Mouse (Mus musculus) limb, embryonic 14.5 days (tissue): ENCODE data around the gene Polg2. TPM values are rescaled to one million over a fixed set of nuclear protein-coding genes. Genes with fewer than 3 reads are reported as not detected.
"Not testable (repeated sequence)": the region's sequence is repeated elsewhere in the genome, so short reads cannot be mapped to it uniquely, and the experiment has no call there.

Experiments
- ATAC-seq: fragments of 200-750 bp; cut with Nextera tagmentation; 2 replicates; pipeline ENCODE4 v1.8.0; 2017; ENCODE audit warnings: low read depth, moderate number of reproducible peaks, moderate TSS enrichment; ENCODE audit not compliant: low FRiP score
- DNase-seq: peaks from one replicate; pipeline ENCODE4 v3.0.0-alpha.2; 2015; ENCODE audit warnings: low spot score
- H3K27ac ChIP-seq: fragments of 300-500 bp; sonication (generic); replicated peaks from 2 replicates; pipeline ENCODE4 v1.5.1; 2014; ENCODE audit warnings: low read depth, mild to moderate bottlenecking, low read length, moderate library complexity, mixed read lengths
- H3K27me3 ChIP-seq: fragments of 300-500 bp; sonication (generic); 2 replicates; pipeline ENCODE4 v1.6.1; 2014; ENCODE audit warnings: low read length, mixed read lengths; ENCODE audit not compliant: control insufficient read depth, insufficient read depth
- H3K36me3 ChIP-seq: fragments of 300-500 bp; sonication (generic); 2 replicates; pipeline ENCODE4 v1.6.1; 2014; ENCODE audit warnings: mild to moderate bottlenecking, low read length, moderate library complexity, mixed read lengths; ENCODE audit not compliant: control insufficient read depth, insufficient read depth
- H3K4me1 ChIP-seq: fragments of 300-500 bp; sonication (generic); 2 replicates; pipeline ENCODE4 v1.6.1; 2014; ENCODE audit warnings: antibody characterized with exemption, low read length, mixed read lengths; ENCODE audit not compliant: control insufficient read depth, insufficient read depth
- H3K4me2 ChIP-seq: fragments of 300-500 bp; sonication (generic); replicated peaks from 2 replicates; pipeline ENCODE4 v1.6.1; 2014; ENCODE audit warnings: low read depth, mild to moderate bottlenecking, low read length, moderate library complexity; ENCODE audit not compliant: severe bottlenecking
- H3K4me3 ChIP-seq: fragments of 300-500 bp; sonication (generic); replicated peaks from 2 replicates; pipeline ENCODE4 v1.5.1; 2014; ENCODE audit warnings: low read length
- H3K9ac ChIP-seq: fragments of 300-500 bp; sonication (generic); 2 replicates; pipeline ENCODE4 v1.6.1; 2014; ENCODE audit warnings: mild to moderate bottlenecking, low read depth, low read length, moderate library complexity; ENCODE audit not compliant: severe bottlenecking
- H3K9me3 ChIP-seq: fragments of 300-500 bp; sonication (generic); 2 replicates; pipeline ENCODE4 v1.6.1; 2016; ENCODE audit warnings: low read length; ENCODE audit not compliant: control insufficient read depth
- POLR2A ChIP-seq: fragments of 200-500 bp; IDR thresholded peaks from 2 replicates; pipeline ENCODE4 v1.8.0; 2012; ENCODE audit warnings: inconsistent platforms, mild to moderate bottlenecking, moderate library complexity, borderline replicate concordance; ENCODE audit not compliant: insufficient read depth, insufficient read length; ENCODE audit errors: extremely low read depth
- WGBS: fragments of 180-500 bp; shearing (Covaris S2); extraction: QIAGEN DNeasy Blood & Tissue Kit; methylation state at CpG from one replicate; pipeline ENCODE4 v1.1.7; 2014; 5-methylcytosine and 5-hydroxymethylcytosine counted together
- polyA plus RNA-seq, 2 experiments: library from polyadenylated mRNA; depleted of rRNA in 1 of 2; stranded (reverse) in 1 of 2; unstranded in 1 of 2; fragments of >200 nt; fragmentation: Nextera tagmentation in 1 of 2; extraction: Ambion mirVana in 1 of 2; gene quantifications; 2 replicates each; pipeline versions ENCODE4 v1.2.1 to v1.2.3; 2012 to 2014

Gene Polg2
- polyA plus RNA-seq, 2 experiments, result 12.7 to 13.6 TPM

GRCm38 (mm10) chr11:106742388-106742841 lies 36.9 kb downstream of the Polg2 start:
- peak; percentile 50 for DNase-seq
- Histone ChIP-seq H3K4me1 (no peaks in the 10 kb centered on the region), H3K36me3 (no peaks in the 10 kb centered on the region), H3K27me3 (no peaks in the 10 kb centered on the region), H3K9ac (no peak overlapping the region), H3K27ac (no peak overlapping the region), H3K4me3 (no peak overlapping the region), H3K9me3 (no peaks in the 10 kb centered on the region), H3K4me2 (no peak overlapping the region)
- WGBS, result 52% methylated on average over 6 of the region's 6 CpGs
- ATAC-seq, result no peak
- no peak for TF ChIP-seq POLR2A

GRCm38 (mm10) chr11:106741826-106742225 lies 37.5 kb downstream of the Polg2 start:
- DNase-seq (no peak), ATAC-seq (no peak)
- no peak for TF ChIP-seq POLR2A
- no peak overlapping the region for H3K4me3 ChIP-seq
- no peaks in the 10 kb centered on the region for H3K27me3 ChIP-seq
- WGBS, result 94% methylated on average over 3 of the region's 3 CpGs
- no peak overlapping the region for H3K27ac ChIP-seq
- no peaks in the 10 kb centered on the region for H3K36me3 ChIP-seq
- H3K9me3 ChIP-seq, result no peaks in the 10 kb centered on the region
- no peak overlapping the region for H3K9ac ChIP-seq
- no peak overlapping the region for H3K4me2 ChIP-seq
- H3K4me1 ChIP-seq, result no peaks in the 10 kb centered on the region

DNA sequence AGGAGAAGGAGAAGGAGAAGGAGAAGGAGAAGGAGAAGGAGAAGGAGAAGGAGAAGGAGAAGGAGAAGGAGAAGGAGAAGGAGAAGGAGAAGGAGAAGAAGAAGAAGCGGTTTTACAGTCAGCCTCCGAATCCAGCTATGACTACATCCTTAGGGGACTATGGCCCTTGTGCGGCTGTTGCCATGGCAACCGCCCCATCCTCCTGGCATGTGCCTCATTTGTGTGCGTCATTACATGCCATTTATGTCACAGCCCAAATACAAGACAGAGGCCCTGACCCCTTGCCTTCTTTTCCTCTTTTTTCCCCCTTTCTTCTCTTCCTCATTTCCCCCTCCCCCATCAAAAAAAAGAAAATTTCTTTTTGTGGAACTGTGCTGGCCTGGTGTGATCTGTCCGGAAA lies 38.1 kb downstream of the Polg2 start:
- Histone ChIP-seq H3K4me2 (no peak overlapping the region), H3K9ac (no peak overlapping the region), H3K9me3 (no peaks in the 10 kb centered on the region), H3K4me3 (no peak overlapping the region), H3K36me3 (no peaks in the 10 kb centered on the region), H3K4me1 (no peaks in the 10 kb centered on the region), H3K27ac (no peak overlapping the region), H3K27me3 (no peaks in the 10 kb centered on the region)
- 64% methylated on average over 6 of the region's 6 CpGs for WGBS
- ATAC-seq (no peak), DNase-seq (no peak)
- no peak for TF ChIP-seq POLR2A

DNA sequence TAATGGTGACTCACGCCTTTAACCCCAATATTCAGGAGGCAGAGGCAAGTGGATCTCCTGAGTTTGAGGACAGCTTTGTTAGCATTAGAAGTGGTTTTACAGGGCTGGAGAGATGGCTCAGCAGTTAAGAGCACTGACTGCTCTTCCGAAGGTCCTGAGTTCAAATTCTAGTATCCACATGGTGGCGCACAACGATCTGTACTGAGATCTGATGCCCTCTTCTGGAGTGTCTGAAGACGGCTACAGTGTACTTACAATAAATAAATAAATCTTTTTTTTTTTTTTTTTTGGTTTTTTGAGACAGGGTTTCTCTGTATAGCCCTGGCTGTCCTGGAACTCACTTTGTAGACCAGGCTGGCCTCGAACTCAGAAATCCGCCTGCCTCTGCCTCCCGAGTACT lies 38.6 kb downstream of the Polg2 start:
- not testable (repeated sequence) for ATAC-seq

GRCm38 (mm10) chr11:106739116-106739515 lies 40.2 kb downstream of the Polg2 start:
- ATAC-seq (no peak), DNase-seq (no peak)
- WGBS, result 95% methylated on average over 2 of the region's 2 CpGs
- no peaks in the 10 kb centered on the region for H3K27me3 ChIP-seq
- no peak for TF ChIP-seq POLR2A
- H3K4me1 ChIP-seq, result no peaks in the 10 kb centered on the region
- H3K4me3 ChIP-seq, result no peak overlapping the region
- no peak overlapping the region for H3K9ac ChIP-seq
- no peak overlapping the region for H3K4me2 ChIP-seq
- no peaks in the 10 kb centered on the region for H3K36me3 ChIP-seq
- H3K27ac ChIP-seq, result no peak overlapping the region
- no peaks in the 10 kb centered on the region for H3K9me3 ChIP-seq

More for the DNA sequence above, 38.6 kb downstream of the Polg2 start:
- not testable (repeated sequence) for DNase-seq, H3K4me2 ChIP-seq, H3K9me3 ChIP-seq, H3K4me3 ChIP-seq, H3K9ac ChIP-seq, H3K4me1 ChIP-seq, H3K27me3 ChIP-seq, H3K36me3 ChIP-seq, H3K27ac ChIP-seq
- 94% methylated on average over 8 of the region's 8 CpGs for WGBS

GRCm38 (mm10) chr11:106737178-106737621 lies 42.1 kb downstream of the Polg2 start:
- Histone ChIP-seq H3K4me2 (no peak overlapping the region), H3K27me3 (no peaks in the 10 kb centered on the region), H3K9ac (0 out of 2 replicates have a peak overlapping the region, but pooled peaks have one; percentile 16), H3K36me3 (no peaks in the 10 kb centered on the region), H3K27ac (no peak overlapping the region), H3K4me3 (no peak overlapping the region), H3K9me3 (no peaks in the 10 kb centered on the region), H3K4me1 (no peaks in the 10 kb centered on the region)
- ATAC-seq (no peak), DNase-seq (no peak)
- no peak for TF ChIP-seq POLR2A
- 32% methylated on average over 12 of the region's 12 CpGs for WGBS
